Mouse (Mus musculus): Measurements from ENCODE around the gene Frem1. TPM values are rescaled to one million over a fixed set of nuclear protein-coding genes. Genes with fewer than 3 reads are reported as not detected.

The Frem1 gene
- polyA plus RNA-seq, 1 experiment from 2014 or later = 5.9 TPM

DNA sequence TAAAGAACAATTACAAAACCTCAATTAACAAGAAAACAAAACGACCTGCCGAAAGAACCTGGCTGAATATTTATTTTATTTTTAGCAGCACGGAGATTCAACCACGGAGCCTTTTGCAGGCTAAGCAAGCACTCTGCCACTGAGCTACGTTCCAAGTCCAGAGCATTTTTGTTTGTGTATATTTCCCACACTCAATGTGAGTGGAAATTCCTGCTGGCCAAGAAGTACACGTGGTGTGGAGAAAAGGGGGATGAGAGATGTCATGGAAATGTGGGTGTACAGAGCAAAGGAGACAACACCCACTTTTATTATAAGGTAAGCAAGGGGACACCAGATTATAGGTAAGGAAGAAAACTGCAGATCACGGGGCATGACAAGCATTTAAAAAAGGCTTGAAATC, 136.6 kb downstream of the Frem1 start:
- Histone ChIP-seq H3K4me2 (replicated peaks) (no peak overlapping the region), H3K27ac (peak overlapping the region; percentile 56; the same call in 1 of the 2 replicates), H3K4me1 (peaks cover 18% of the 10 kb centered on the region), H3K36me3 (no peaks in the 10 kb centered on the region), H3K4me3 (no peak overlapping the region), H3K9me3 (replicated peaks) (no peaks in the 10 kb centered on the region), H3K27me3 (no peaks in the 10 kb centered on the region), H3K9ac (no peak overlapping the region)
- 71% methylated on average over 7 of the region's 7 CpGs for WGBS
- ATAC-seq (ENCODE audit: low FRiP score) = no peak

- Histone ChIP-seq H3K27ac (no peak overlapping the region), H3K9ac (no peak overlapping the region), H3K4me1 (peaks cover 13% of the 10 kb centered on the region), H3K36me3 (no peaks in the 10 kb centered on the region), H3K4me3 (no peak overlapping the region), H3K4me2 (replicated peaks) (no peak overlapping the region), H3K9me3 (replicated peaks) (no peaks in the 10 kb centered on the region), H3K27me3 (no peaks in the 10 kb centered on the region)
- WGBS = 69% methylated on average over 11 of the region's 11 CpGs
- no peak for ATAC-seq (ENCODE audit: low FRiP score)
Measured at GRCm38 (mm10) chr4:82914601-82915143, 137.5 kb downstream of the Frem1 start.

DNA sequence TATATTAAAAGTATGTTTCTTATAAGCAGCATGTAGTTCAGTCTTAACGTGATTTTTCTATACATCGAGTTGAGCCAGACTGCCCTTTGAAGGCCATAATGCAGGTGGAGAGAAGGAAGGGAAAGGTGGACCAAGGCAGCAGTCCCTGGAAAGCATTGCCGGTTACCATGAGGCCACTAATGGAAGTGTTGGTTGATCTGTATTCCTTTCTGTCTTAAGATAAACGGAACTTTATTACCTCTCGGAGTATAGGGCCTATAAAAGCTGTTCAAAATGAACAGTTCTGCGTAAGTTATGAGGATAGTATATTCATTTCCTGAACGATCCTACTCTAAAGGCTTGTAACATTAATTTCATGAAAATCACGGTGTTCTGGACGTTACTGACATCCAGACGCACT, 156.9 kb downstream of the Frem1 start:
- H3K27me3 ChIP-seq = no peaks in the 10 kb centered on the region
- H3K4me2 ChIP-seq (replicated peaks) = no peak overlapping the region
- ATAC-seq (ENCODE audit: low FRiP score) = no peak
- H3K4me3 ChIP-seq = no peak overlapping the region
- 95% methylated on average over 10 of the region's 10 CpGs for WGBS
- H3K9me3 ChIP-seq (replicated peaks) = no peaks in the 10 kb centered on the region
- H3K4me1 ChIP-seq = peaks cover 7% of the 10 kb centered on the region; the same call in 1 of the 2 replicates
- no peak overlapping the region for H3K27ac ChIP-seq
- no peaks in the 10 kb centered on the region for H3K36me3 ChIP-seq
- no peak overlapping the region for H3K9ac ChIP-seq

DNA sequence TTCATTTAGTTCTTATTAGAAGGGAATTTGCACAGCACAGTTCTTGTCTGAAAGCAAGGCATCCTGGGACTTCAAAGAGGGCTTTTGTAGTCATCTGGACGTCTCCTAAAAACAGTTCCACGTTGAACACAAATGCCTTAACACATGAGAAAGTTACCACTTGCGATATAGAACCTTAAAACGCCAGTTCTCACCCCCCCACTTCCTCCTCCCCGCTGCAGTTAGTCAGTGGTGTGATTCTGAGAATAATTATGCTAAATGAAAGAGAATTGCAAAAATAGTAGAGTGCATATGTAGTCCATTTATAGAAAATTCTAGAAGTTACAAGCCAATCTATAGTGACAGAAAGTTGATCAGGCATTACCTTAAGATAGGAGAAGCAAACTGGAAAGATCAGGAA, 159.9 kb downstream of the Frem1 start:
- 78% methylated on average over 5 of the region's 5 CpGs for WGBS
- H3K27me3 ChIP-seq = no peaks in the 10 kb centered on the region
- no peak overlapping the region for H3K27ac ChIP-seq
- peaks cover 7% of the 10 kb centered on the region; the same call in 1 of the 2 replicates for H3K4me1 ChIP-seq
- no peaks in the 10 kb centered on the region for H3K9me3 ChIP-seq (replicated peaks)
- H3K9ac ChIP-seq = no peak overlapping the region
- H3K4me2 ChIP-seq (replicated peaks) = no peak overlapping the region
- no peaks in the 10 kb centered on the region for H3K36me3 ChIP-seq
- ATAC-seq (ENCODE audit: low FRiP score) = no peak
- no peak overlapping the region for H3K4me3 ChIP-seq

- no peaks in the 10 kb centered on the region for H3K9me3 ChIP-seq (replicated peaks)
- H3K9ac ChIP-seq = no peak overlapping the region
- no peaks in the 10 kb centered on the region for H3K27me3 ChIP-seq
- 0 out of 2 replicates have a peak overlapping the region, but pooled peaks have one; percentile 30 for H3K27ac ChIP-seq
- H3K4me3 ChIP-seq = no peak overlapping the region
- H3K4me2 ChIP-seq (replicated peaks) = no peak overlapping the region
- H3K36me3 ChIP-seq = no peaks in the 10 kb centered on the region
- no peak for ATAC-seq (ENCODE audit: low FRiP score)
- 83% methylated on average over 2 of the region's 2 CpGs for WGBS
- peaks cover 7% of the 10 kb centered on the region; the same call in 1 of the 2 replicates for H3K4me1 ChIP-seq
Measured at GRCm38 (mm10) chr4:82891566-82891965, 160.6 kb downstream of the Frem1 start.

GRCm38 (mm10) chr4:82891049-82891448, 161.1 kb downstream of the Frem1 start:
- 66% methylated on average over 7 of the region's 7 CpGs for WGBS

DNA sequence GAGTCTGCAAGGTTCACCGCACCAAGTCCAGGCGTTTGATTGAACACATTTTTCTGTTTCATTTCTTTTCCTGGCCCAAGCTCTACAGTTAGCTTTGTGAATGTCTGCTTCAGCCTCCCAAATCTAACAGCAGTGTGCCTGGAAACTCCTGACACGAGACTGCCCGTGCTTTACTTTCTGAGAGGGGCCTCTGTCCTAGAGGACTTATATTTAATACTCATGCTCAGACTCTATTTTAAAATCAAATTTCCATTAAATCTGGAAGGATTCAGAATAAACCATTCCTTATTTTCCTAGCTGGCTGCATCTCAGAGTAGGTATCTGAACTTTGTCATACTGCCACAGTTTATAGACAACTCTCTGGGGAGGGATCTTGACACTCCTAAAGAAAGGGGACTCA, 161.6 kb downstream of the Frem1 start:
- 74% methylated on average over 4 of the region's 4 CpGs for WGBS
- no peak for ATAC-seq (ENCODE audit: low FRiP score)
- no peaks in the 10 kb centered on the region for H3K27me3 ChIP-seq
- no peaks in the 10 kb centered on the region for H3K9me3 ChIP-seq (replicated peaks)
- H3K36me3 ChIP-seq = no peaks in the 10 kb centered on the region
- peak overlapping the region; percentile 70 for H3K27ac ChIP-seq
- no peak overlapping the region for H3K4me3 ChIP-seq
- H3K9ac ChIP-seq = no peak overlapping the region
- H3K4me1 ChIP-seq = peaks cover 7% of the 10 kb centered on the region; the same call in 1 of the 2 replicates
- no peak overlapping the region for H3K4me2 ChIP-seq (replicated peaks)

More at GRCm38 (mm10) chr4:82891049-82891448, 161.1 kb downstream of the Frem1 start:
- H3K4me2 ChIP-seq (replicated peaks) = no peak overlapping the region
- H3K27ac ChIP-seq = peak overlapping the region; percentile 70
- ATAC-seq (ENCODE audit: low FRiP score) = no peak
- H3K9me3 ChIP-seq (replicated peaks) = no peaks in the 10 kb centered on the region
- no peaks in the 10 kb centered on the region for H3K27me3 ChIP-seq
- H3K4me3 ChIP-seq = no peak overlapping the region
- no peaks in the 10 kb centered on the region for H3K36me3 ChIP-seq
- peaks cover 7% of the 10 kb centered on the region; the same call in 1 of the 2 replicates for H3K4me1 ChIP-seq
- H3K9ac ChIP-seq = no peak overlapping the region

GRCm38 (mm10) chr4:82886148-82886547, 166.0 kb downstream of the Frem1 start:
- no peak overlapping the region for H3K4me3 ChIP-seq
- no peak for ATAC-seq (ENCODE audit: low FRiP score)
- no peak overlapping the region for H3K4me2 ChIP-seq (replicated peaks)
- WGBS = 48% methylated on average over 2 of the region's 2 CpGs
- no peaks in the 10 kb centered on the region for H3K36me3 ChIP-seq
- no peaks in the 10 kb centered on the region for H3K9me3 ChIP-seq (replicated peaks)
- no peak overlapping the region for H3K9ac ChIP-seq
- peaks cover 10% of the 10 kb centered on the region for H3K4me1 ChIP-seq
- H3K27me3 ChIP-seq = no peaks in the 10 kb centered on the region
- no peak overlapping the region for H3K27ac ChIP-seq

GRCm38 (mm10) chr4:82885535-82885913, 166.6 kb downstream of the Frem1 start:
- Histone ChIP-seq H3K4me1 (peaks cover 7% of the 10 kb centered on the region; the same call in 1 of the 2 replicates), H3K9me3 (replicated peaks) (no peaks in the 10 kb centered on the region), H3K4me3 (no peak overlapping the region), H3K9ac (no peak overlapping the region), H3K27me3 (no peaks in the 10 kb centered on the region), H3K36me3 (no peaks in the 10 kb centered on the region), H3K27ac (no peak overlapping the region), H3K4me2 (replicated peaks) (no peak overlapping the region)
- 30% methylated on average over 1 of the region's 1 CpGs for WGBS
- no peak for ATAC-seq (ENCODE audit: low FRiP score)

DNA sequence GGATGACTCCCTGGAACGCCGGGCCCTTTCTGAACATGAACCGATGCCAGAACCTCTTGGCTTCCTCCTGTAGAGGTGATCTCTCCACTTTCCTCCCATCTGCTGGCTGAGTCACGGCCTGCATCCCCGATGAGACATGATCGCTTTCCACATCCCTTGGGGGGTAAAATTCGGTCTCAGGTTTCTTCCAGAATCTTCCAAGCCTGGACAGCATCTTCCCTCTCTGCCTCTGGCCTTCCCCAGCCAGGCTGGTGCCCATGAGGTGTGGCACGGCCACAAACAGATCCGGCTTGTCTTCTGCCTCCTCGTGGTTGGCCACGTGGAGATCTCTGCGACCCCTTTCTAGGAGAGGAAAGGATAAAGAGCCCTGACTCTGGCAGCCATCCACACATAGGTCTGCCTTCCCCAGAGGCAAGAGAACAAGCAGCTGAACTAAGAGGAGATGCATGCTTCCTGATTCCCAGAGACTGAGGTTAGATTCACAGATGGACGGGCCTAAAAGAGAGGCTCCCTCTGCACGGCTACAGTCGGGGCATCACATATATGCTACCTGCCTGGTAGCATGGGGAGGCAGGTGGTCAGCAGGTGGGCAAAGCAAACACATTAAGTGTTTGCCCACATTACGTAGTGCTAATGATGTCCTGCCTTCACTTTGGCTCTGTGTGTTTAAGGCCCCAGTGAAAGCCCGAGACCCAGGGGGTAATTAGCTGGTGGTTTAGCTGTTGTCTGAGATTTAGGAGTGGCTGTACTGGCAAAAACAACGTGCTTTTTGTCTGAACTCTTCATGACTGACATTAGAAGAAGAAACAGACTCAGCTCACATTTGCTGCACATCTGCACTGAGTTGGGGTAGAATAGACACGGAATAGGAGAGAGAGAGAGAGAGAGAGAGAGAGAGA, 167.3 kb downstream of the Frem1 start, which contains the start of gene Cer1:
Gene Cer1 (minus strand): TSS at position 513 of the 899 bp plus-strand sequence.
- Histone ChIP-seq H3K4me3 (no peak within 1 kb of the TSS), H3K4me1 (peaks cover 7% of the 10 kb centered on the region; the same call in 1 of the 2 replicates), H3K27ac (no peak within 1 kb of the TSS; the same call in 1 of the 2 replicates), H3K4me2 (replicated peaks) (no peak within 1 kb of the TSS), H3K9me3 (replicated peaks) (no peaks in the 10 kb centered on the region), H3K27me3 (no peaks in the 10 kb centered on the region), H3K9ac (no peak within 1 kb of the TSS), H3K36me3 (no peaks in the 10 kb centered on the region)
- 65% methylated on average over 19 of the region's 19 CpGs for WGBS
- ATAC-seq (ENCODE audit: low FRiP score) = no peak

- ATAC-seq (ENCODE audit: low FRiP score) = no peak
- no peaks in the 10 kb centered on the region for H3K9me3 ChIP-seq (replicated peaks)
- WGBS = 88% methylated on average over 9 of the region's 9 CpGs
Measured at GRCm38 (mm10) chr4:82882500-82882899, 169.6 kb downstream of the Frem1 start.

GRCm38 (mm10) chr4:82881366-82881765, 170.8 kb downstream of the Frem1 start:
- H3K9ac ChIP-seq = no peak overlapping the region
- WGBS = 72% methylated on average over 3 of the region's 3 CpGs
- ATAC-seq (ENCODE audit: low FRiP score) = no peak

More at GRCm38 (mm10) chr4:82882500-82882899, 169.6 kb downstream of the Frem1 start:
- H3K27ac ChIP-seq = no peak overlapping the region
- peaks cover 7% of the 10 kb centered on the region; the same call in 1 of the 2 replicates for H3K4me1 ChIP-seq
- no peak overlapping the region for H3K9ac ChIP-seq
- no peak overlapping the region for H3K4me2 ChIP-seq (replicated peaks)
- H3K27me3 ChIP-seq = no peaks in the 10 kb centered on the region
- H3K4me3 ChIP-seq = no peak overlapping the region
- H3K36me3 ChIP-seq = no peaks in the 10 kb centered on the region

More at GRCm38 (mm10) chr4:82881366-82881765, 170.8 kb downstream of the Frem1 start:
- Histone ChIP-seq H3K27ac (no peak overlapping the region), H3K4me1 (peaks cover 7% of the 10 kb centered on the region; the same call in 1 of the 2 replicates), H3K27me3 (no peaks in the 10 kb centered on the region), H3K4me2 (replicated peaks) (no peak overlapping the region), H3K9me3 (replicated peaks) (no peaks in the 10 kb centered on the region), H3K4me3 (no peak overlapping the region), H3K36me3 (no peaks in the 10 kb centered on the region)

All from hindbrain, embryonic 12.5 days (tissue).